Mouse (Mus musculus) left cerebral cortex, postnatal 36 days (tissue): ENCODE data around the gene Gm33815. TPM values are rescaled to one million over a fixed set of nuclear protein-coding genes. Genes with fewer than 3 reads are reported as not detected.
"Not testable (repeated sequence)": the region's sequence is repeated elsewhere in the genome, so short reads cannot be mapped to it uniquely, and the experiment has no call there.

ENCODE experiments used
- DNase-seq, 2 experiments: peaks; one replicate each; pipeline ENCODE4 v3.0.0; 2021 to 2022; ENCODE audit warnings: low spot score in 2 of 2, mixed read lengths in 1 of 2
- intact Hi-C: fragments of 180-260 bp; cut with DNase I; formaldehyde crosslinking; loops from one replicate; pipeline ENCODE4 v1.15.1; 2025
- total RNA-seq, 2 experiments: library from RNA; stranded (reverse); gene quantifications; 2 replicates each; pipeline ENCODE4 v1.2.3; 2021

Gene Gm33815
- not detected for total RNA-seq

DNA sequence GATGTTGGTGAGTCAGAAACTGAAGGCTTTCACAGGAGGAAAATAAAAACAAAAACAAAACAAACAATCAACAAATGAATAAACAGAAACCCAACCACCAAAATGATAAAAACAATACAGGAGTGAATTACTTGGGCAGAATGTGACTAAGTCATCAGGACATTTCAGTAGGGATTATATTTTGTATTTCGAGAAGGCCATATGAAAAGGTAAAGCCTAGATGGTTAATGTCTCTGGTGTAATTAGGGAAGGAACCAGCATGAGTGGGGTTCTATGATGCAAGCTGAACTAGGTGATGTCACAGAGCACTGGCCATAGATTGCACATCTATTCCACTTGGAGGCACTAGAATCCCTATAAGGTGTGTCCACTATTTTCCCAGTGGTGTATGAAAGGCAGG lies at the start of gene Gm33815:
Gm33815 (plus strand) TSS at position 301 of the 400 bp plus-strand sequence.
- DNase-seq, intact Hi-C loops: not testable (repeated sequence)
